Mouse (Mus musculus): ENCODE measurements around the gene Tmem88. TPM values are rescaled to one million over a fixed set of nuclear protein-coding genes. Genes with fewer than 3 reads are reported as not detected.

The Tmem88 gene
- polyA plus RNA-seq, 1 experiment from 2014 or later = 23.4 TPM

GRCm38 (mm10) chr11:69421131-69421977 is 23.3 kb upstream of the Tmem88 start:
- peak overlapping the region; percentile 79 for H3K4me3 ChIP-seq
- WGBS = 7% methylated on average over 25 of the region's 25 CpGs
- no peak for DNase-seq (ENCODE audit: extremely low spot score, low spot score)
- no peak overlapping the region for H3K27ac ChIP-seq
- no peaks in the 10 kb centered on the region for H3K36me3 ChIP-seq (replicated peaks)
- H3K4me1 ChIP-seq = peaks cover 55% of the 10 kb centered on the region
- H3K9me3 ChIP-seq = no peaks in the 10 kb centered on the region
- peaks cover 44% of the 10 kb centered on the region for H3K27me3 ChIP-seq (ENCODE audit: poor library complexity, severe bottlenecking)

- DNase-seq (ENCODE audit: extremely low spot score, low spot score) = no peak
- H3K9me3 ChIP-seq = no peaks in the 10 kb centered on the region
- H3K4me1 ChIP-seq = peaks cover 63% of the 10 kb centered on the region
- H3K27ac ChIP-seq = peak overlapping the region; percentile 99; the same call in 1 of the 2 replicates
- H3K4me3 ChIP-seq = peak overlapping the region; percentile 79
- H3K36me3 ChIP-seq (replicated peaks) = no peaks in the 10 kb centered on the region
- WGBS = 3% methylated on average over 10 of the region's 10 CpGs
- peaks cover 44% of the 10 kb centered on the region for H3K27me3 ChIP-seq (ENCODE audit: poor library complexity, severe bottlenecking)
Measured at GRCm38 (mm10) chr11:69420554-69421000, 22.5 kb upstream of the Tmem88 start.

- H3K4me3 ChIP-seq = peak overlapping the region; percentile 79
- no peaks in the 10 kb centered on the region for H3K36me3 ChIP-seq (replicated peaks)
- H3K27ac ChIP-seq = peak overlapping the region; percentile 99
- no peaks in the 10 kb centered on the region for H3K9me3 ChIP-seq
- H3K4me1 ChIP-seq = peaks cover 69% of the 10 kb centered on the region
- under 1% methylated on average over 30 of the region's 31 CpGs for WGBS
- peaks cover 44% of the 10 kb centered on the region for H3K27me3 ChIP-seq (ENCODE audit: poor library complexity, severe bottlenecking)
- DNase-seq (ENCODE audit: extremely low spot score, low spot score) = peak; percentile 70
Measured at GRCm38 (mm10) chr11:69419813-69420553, 21.9 kb upstream of the Tmem88 start.

- peak overlapping the region; percentile 79 for H3K4me3 ChIP-seq
- under 1% methylated on average over 19 of the region's 19 CpGs for WGBS
- peaks cover 44% of the 10 kb centered on the region for H3K27me3 ChIP-seq (ENCODE audit: poor library complexity, severe bottlenecking)
- H3K36me3 ChIP-seq (replicated peaks) = no peaks in the 10 kb centered on the region
- H3K9me3 ChIP-seq = no peaks in the 10 kb centered on the region
- H3K27ac ChIP-seq = peak overlapping the region; percentile 99
- peak; percentile 63 for DNase-seq (ENCODE audit: extremely low spot score, low spot score)
- peaks cover 75% of the 10 kb centered on the region for H3K4me1 ChIP-seq
Measured at GRCm38 (mm10) chr11:69419443-69419812, 21.4 kb upstream of the Tmem88 start.

GRCm38 (mm10) chr11:69418481-69419442 is 20.7 kb upstream of the Tmem88 start:
- Histone ChIP-seq H3K27ac (peak overlapping the region; percentile 99), H3K4me3 (peak overlapping the region; percentile 79), H3K9me3 (no peaks in the 10 kb centered on the region), H3K27me3 (ENCODE audit: poor library complexity, severe bottlenecking) (peaks cover 38% of the 10 kb centered on the region), H3K4me1 (peaks cover 81% of the 10 kb centered on the region), H3K36me3 (replicated peaks) (peaks cover 3% of the 10 kb centered on the region)
- DNase-seq (ENCODE audit: extremely low spot score, low spot score) = peak; percentile 97
- WGBS = under 1% methylated on average over 45 of the region's 45 CpGs

GRCm38 (mm10) chr11:69417449-69418384 is 19.7 kb upstream of the Tmem88 start:
- Histone ChIP-seq H3K4me3 (peak overlapping the region; percentile 79), H3K36me3 (replicated peaks) (peaks cover 14% of the 10 kb centered on the region), H3K9me3 (no peaks in the 10 kb centered on the region), H3K4me1 (peaks cover 92% of the 10 kb centered on the region), H3K27me3 (ENCODE audit: poor library complexity, severe bottlenecking) (peaks cover 27% of the 10 kb centered on the region), H3K27ac (peak overlapping the region; percentile 99)
- DNase-seq (ENCODE audit: extremely low spot score, low spot score) = peak; percentile 97
- WGBS = under 1% methylated on average over 39 of the region's 39 CpGs

GRCm38 (mm10) chr11:69416921-69417448 is 19.0 kb upstream of the Tmem88 start:
- WGBS = 3% methylated on average over 8 of the region's 8 CpGs
- peaks cover 99% of the 10 kb centered on the region for H3K4me1 ChIP-seq

GRCm38 (mm10) chr11:69416509-69416908 is 18.5 kb upstream of the Tmem88 start:
- H3K4me1 ChIP-seq = peaks cover 100% of the 10 kb centered on the region
- 0% methylated on average over 4 of the region's 4 CpGs for WGBS
- peak overlapping the region; percentile 99 for H3K27ac ChIP-seq
- peak overlapping the region; percentile 79 for H3K4me3 ChIP-seq
- DNase-seq (ENCODE audit: extremely low spot score, low spot score) = no peak
- peaks cover 15% of the 10 kb centered on the region for H3K27me3 ChIP-seq (ENCODE audit: poor library complexity, severe bottlenecking)
- H3K36me3 ChIP-seq (replicated peaks) = peaks cover 25% of the 10 kb centered on the region
- H3K9me3 ChIP-seq = no peaks in the 10 kb centered on the region

More at GRCm38 (mm10) chr11:69416921-69417448, 19.0 kb upstream of the Tmem88 start:
- Histone ChIP-seq H3K4me3 (peak overlapping the region; percentile 79), H3K36me3 (replicated peaks) (peaks cover 21% of the 10 kb centered on the region), H3K27me3 (ENCODE audit: poor library complexity, severe bottlenecking) (peaks cover 20% of the 10 kb centered on the region), H3K27ac (peak overlapping the region; percentile 99), H3K9me3 (no peaks in the 10 kb centered on the region)
- DNase-seq (ENCODE audit: extremely low spot score, low spot score) = no peak

DNA sequence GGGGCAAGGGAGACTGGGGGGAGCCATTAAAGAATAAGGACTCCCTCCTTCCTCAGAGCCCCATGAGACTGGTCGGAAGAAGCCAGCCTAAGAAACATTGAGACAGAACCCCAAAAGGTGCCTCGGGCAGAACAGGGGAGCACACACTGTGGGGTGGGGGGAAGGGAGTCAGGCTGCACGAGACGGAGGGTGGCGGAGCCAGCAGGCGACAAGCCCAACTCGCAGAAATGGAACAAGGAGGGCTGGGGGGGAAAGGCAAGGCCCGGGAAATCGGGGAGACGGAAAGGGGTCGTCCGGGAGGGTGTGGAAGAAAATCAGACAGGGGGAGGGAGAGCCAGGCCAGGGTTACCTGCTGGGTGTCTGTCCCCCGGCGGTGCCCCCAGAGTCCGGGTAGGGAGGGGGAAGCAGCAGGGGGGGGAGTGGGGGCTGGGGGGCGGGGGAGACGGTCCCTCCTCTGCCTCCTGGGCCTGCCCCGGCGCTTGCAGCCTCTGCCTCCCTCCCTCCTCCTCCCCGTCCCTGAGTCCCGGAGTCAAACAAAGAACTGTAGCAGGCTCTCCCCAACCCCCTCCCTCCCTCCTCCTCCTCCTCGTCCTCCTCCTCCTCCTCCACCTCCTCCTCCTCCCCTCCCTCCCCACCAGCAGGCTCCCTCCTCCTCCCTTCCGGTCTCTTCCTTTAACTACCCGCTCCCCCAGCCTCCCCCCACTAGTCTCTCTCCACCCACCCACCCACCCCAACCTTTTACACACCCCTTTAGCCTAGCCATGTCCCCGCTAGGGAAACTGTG is 17.8 kb upstream of the Tmem88 start:
- Histone ChIP-seq H3K36me3 (replicated peaks) (peaks cover 28% of the 10 kb centered on the region), H3K9me3 (no peaks in the 10 kb centered on the region), H3K4me1 (peaks cover 100% of the 10 kb centered on the region), H3K27ac (peak overlapping the region; percentile 99), H3K4me3 (peak overlapping the region; percentile 79), H3K27me3 (ENCODE audit: poor library complexity, severe bottlenecking) (peaks cover 9% of the 10 kb centered on the region)
- under 1% methylated on average over 16 of the region's 25 CpGs for WGBS
- DNase-seq (ENCODE audit: extremely low spot score, low spot score) = peak; percentile 88

GRCm38 (mm10) chr11:69415327-69415667 is 17.3 kb upstream of the Tmem88 start:
- peak overlapping the region; percentile 99 for H3K27ac ChIP-seq
- peak overlapping the region; percentile 79 for H3K4me3 ChIP-seq
- peaks cover 100% of the 10 kb centered on the region for H3K4me1 ChIP-seq
- WGBS = 0% methylated on average over 3 of the region's 3 CpGs
- 0 out of 2 replicates have a peak, but pooled peaks cover 3% of the 10 kb centered on the region for H3K27me3 ChIP-seq (ENCODE audit: poor library complexity, severe bottlenecking)
- H3K9me3 ChIP-seq = no peaks in the 10 kb centered on the region
- peak; percentile 55 for DNase-seq (ENCODE audit: extremely low spot score, low spot score)
- peaks cover 28% of the 10 kb centered on the region for H3K36me3 ChIP-seq (replicated peaks)
